Mouse (Mus musculus) macrophage (primary cell): ENCODE results near the gene Odf3b. TPM values are rescaled to one million over a fixed set of nuclear protein-coding genes. Genes with fewer than 3 reads are reported as not detected.

Experiments
- H3K27ac ChIP-seq: fragments of 350-480 bp; formaldehyde crosslinking; 2 replicates; pipeline ENCODE4 v1.9.0; 2021
- H3K36me3 ChIP-seq: fragments of 350-480 bp; formaldehyde crosslinking; 2 replicates; pipeline ENCODE4 v1.9.0; 2021; ENCODE audit errors: inconsistent target
- H3K4me3 ChIP-seq: fragments of 350-480 bp; formaldehyde crosslinking; 2 replicates; pipeline ENCODE4 v1.9.0; 2021; ENCODE audit errors: inconsistent target
- H3K79me2 ChIP-seq: fragments of 350-480 bp; formaldehyde crosslinking; 2 replicates; pipeline ENCODE4 v1.9.0; 2021; ENCODE audit errors: inconsistent target
- WGBS: methylation state at CpG from one replicate; pipeline ENCODE4 v1.1.7; 2026; ENCODE audit warnings: inconsistent platforms; ENCODE audit not compliant: missing documents; 5-methylcytosine and 5-hydroxymethylcytosine counted together
- polyA plus RNA-seq: library from polyadenylated mRNA; stranded (reverse); fragments of 250-400 nt; gene quantifications from 3 replicates; pipeline ENCODE4 v1.2.4, GENCODE M21; 2018; ENCODE audit warnings: inconsistent platforms
- total RNA-seq, 78 experiments: library from RNA; depleted of rRNA; stranded (reverse); fragments of 250-400 nt; gene quantifications; 1 replicate in 9 of 78; 2 replicates in 24 of 78; 3 replicates in 43 of 78; 4 replicates in 2 of 78; pipeline ENCODE4 v1.2.4; 2018; ENCODE audit warnings: inconsistent platforms in 56 of 78

Odf3b gene
- total RNA-seq (2018; cell fraction: chromatin; rRNA removed), result not detected
- total RNA-seq (2018; cell fraction: cytosol; rRNA removed), result not detected
- total RNA-seq (2018; cell fraction: nucleus; rRNA removed), result not detected
- polyA plus RNA-seq, result not detected in 3 replicates

- Histone ChIP-seq H3K79me2 (no peaks in the 10 kb centered on the region), H3K36me3 (no peaks in the 10 kb centered on the region), H3K27ac (no peak within 1 kb of the TSS), H3K4me3 (no peak within 1 kb of the TSS)
- 3% methylated on average over 33 of the region's 33 CpGs for WGBS
Observed at GRCm38 (mm10) chr15:89378831-89379401, at the start of gene Odf3b. Gene Odf3b (minus strand): TSS chr15:89379282.

GRCm38 (mm10) chr15:89428136-89428790 is 49.2 kb upstream of the Odf3b start:
- peaks cover 20% of the 10 kb centered on the region; the same call in 1 of the 2 replicates for H3K36me3 ChIP-seq
- peaks cover 12% of the 10 kb centered on the region for H3K79me2 ChIP-seq
- 96% methylated on average over 19 of the region's 19 CpGs for WGBS
- peak overlapping the region; percentile 83 for H3K4me3 ChIP-seq
- no peak overlapping the region for H3K27ac ChIP-seq

- Histone ChIP-seq H3K36me3 (peaks cover 20% of the 10 kb centered on the region; the same call in 1 of the 2 replicates), H3K4me3 (no peak overlapping the region), H3K79me2 (peaks cover 12% of the 10 kb centered on the region), H3K27ac (no peak overlapping the region)
- 94% methylated on average over 10 of the region's 10 CpGs for WGBS
Observed at GRCm38 (mm10) chr15:89426716-89427115, 47.6 kb upstream of the Odf3b start.

- H3K79me2 ChIP-seq, result peaks cover 12% of the 10 kb centered on the region
- no peak within 1 kb of the TSS for H3K27ac ChIP-seq
- H3K36me3 ChIP-seq, result peaks cover 20% of the 10 kb centered on the region; the same call in 1 of the 2 replicates
- WGBS, result 89% methylated on average over 5 of the region's 6 CpGs
- no peak within 1 kb of the TSS for H3K4me3 ChIP-seq
Observed at GRCm38 (mm10) chr15:89425711-89426121, 46.6 kb upstream of the Odf3b start, which contains the start of gene Cpt1b. Gene Cpt1b (minus strand): TSS chr15:89425863.

- no peak overlapping the region for H3K27ac ChIP-seq
- H3K36me3 ChIP-seq, result peaks cover 20% of the 10 kb centered on the region; the same call in 1 of the 2 replicates
- H3K4me3 ChIP-seq, result no peak overlapping the region
- 92% methylated on average over 8 of the region's 8 CpGs for WGBS
- peaks cover 12% of the 10 kb centered on the region for H3K79me2 ChIP-seq
Observed at GRCm38 (mm10) chr15:89424621-89425020, 45.5 kb upstream of the Odf3b start.

GRCm38 (mm10) chr15:89421938-89422337 is 42.9 kb upstream of the Odf3b start:
- Histone ChIP-seq H3K79me2 (no peaks in the 10 kb centered on the region), H3K36me3 (peaks cover 13% of the 10 kb centered on the region; the same call in 1 of the 2 replicates)
- 96% methylated on average over 7 of the region's 9 CpGs for WGBS

GRCm38 (mm10) chr15:89415282-89415681 is 36.2 kb upstream of the Odf3b start:
- Histone ChIP-seq H3K4me3 (no peak overlapping the region), H3K79me2 (no peaks in the 10 kb centered on the region), H3K27ac (no peak overlapping the region), H3K36me3 (no peaks in the 10 kb centered on the region)
- 89% methylated on average over 8 of the region's 8 CpGs for WGBS

More at GRCm38 (mm10) chr15:89421938-89422337, 42.9 kb upstream of the Odf3b start:
- Histone ChIP-seq H3K4me3 (no peak overlapping the region), H3K27ac (no peak overlapping the region)

- H3K36me3 ChIP-seq, result no peaks in the 10 kb centered on the region
- 96% methylated on average over 7 of the region's 24 CpGs for WGBS
- no peak within 1 kb of the TSS for H3K27ac ChIP-seq
- no peak within 1 kb of the TSS for H3K4me3 ChIP-seq
- no peaks in the 10 kb centered on the region for H3K79me2 ChIP-seq
Observed at GRCm38 (mm10) chr15:89410118-89410517, 31.0 kb upstream of the Odf3b start, which contains the start of gene Syce3. Gene Syce3 (minus strand): TSS chr15:89410503.

GRCm38 (mm10) chr15:89406691-89407090 is 27.6 kb upstream of the Odf3b start:
- Histone ChIP-seq H3K4me3 (no peak overlapping the region), H3K27ac (no peak overlapping the region), H3K79me2 (no peaks in the 10 kb centered on the region), H3K36me3 (no peaks in the 10 kb centered on the region)

- Histone ChIP-seq H3K36me3 (no peaks in the 10 kb centered on the region), H3K79me2 (no peaks in the 10 kb centered on the region), H3K27ac (no peak overlapping the region), H3K4me3 (no peak overlapping the region)
- 82% methylated on average over 10 of the region's 10 CpGs for WGBS
Observed at GRCm38 (mm10) chr15:89404831-89405623, 25.9 kb upstream of the Odf3b start.

GRCm38 (mm10) chr15:89402471-89402870 is 23.4 kb upstream of the Odf3b start:
- WGBS, result 100% methylated on average over 1 of the region's 1 CpGs
- H3K36me3 ChIP-seq, result no peaks in the 10 kb centered on the region
- no peak overlapping the region for H3K4me3 ChIP-seq
- H3K27ac ChIP-seq, result no peak overlapping the region
- no peaks in the 10 kb centered on the region for H3K79me2 ChIP-seq

- WGBS, result 89% methylated on average over 1 of the region's 1 CpGs
Observed at GRCm38 (mm10) chr15:89399716-89400115, 20.6 kb upstream of the Odf3b start.

GRCm38 (mm10) chr15:89398146-89398545 is 19.1 kb upstream of the Odf3b start:
- no peaks in the 10 kb centered on the region for H3K36me3 ChIP-seq
- H3K4me3 ChIP-seq, result no peak overlapping the region
- H3K27ac ChIP-seq, result no peak overlapping the region
- H3K79me2 ChIP-seq, result no peaks in the 10 kb centered on the region
- whole genome bisulfite sequencing, result 86% methylated on average over 2 of the region's 2 CpGs

More at GRCm38 (mm10) chr15:89399716-89400115, 20.6 kb upstream of the Odf3b start:
- Histone ChIP-seq H3K4me3 (no peak overlapping the region), H3K36me3 (no peaks in the 10 kb centered on the region), H3K79me2 (no peaks in the 10 kb centered on the region), H3K27ac (no peak overlapping the region)

- no peak overlapping the region for H3K4me3 ChIP-seq
- 93% methylated on average over 4 of the region's 4 CpGs for WGBS
- no peaks in the 10 kb centered on the region for H3K36me3 ChIP-seq
- H3K79me2 ChIP-seq, result no peaks in the 10 kb centered on the region
- H3K27ac ChIP-seq, result no peak overlapping the region
Observed at GRCm38 (mm10) chr15:89396883-89397282, 17.8 kb upstream of the Odf3b start.
